Mouse (Mus musculus): ENCODE data around the gene Vmn2r74. TPM values are rescaled to one million over a fixed set of nuclear protein-coding genes. Genes with fewer than 3 reads are reported as not detected.

The Vmn2r74 gene
- not detected for polyA plus RNA-seq (2017; shearing (Covaris generic))

DNA sequence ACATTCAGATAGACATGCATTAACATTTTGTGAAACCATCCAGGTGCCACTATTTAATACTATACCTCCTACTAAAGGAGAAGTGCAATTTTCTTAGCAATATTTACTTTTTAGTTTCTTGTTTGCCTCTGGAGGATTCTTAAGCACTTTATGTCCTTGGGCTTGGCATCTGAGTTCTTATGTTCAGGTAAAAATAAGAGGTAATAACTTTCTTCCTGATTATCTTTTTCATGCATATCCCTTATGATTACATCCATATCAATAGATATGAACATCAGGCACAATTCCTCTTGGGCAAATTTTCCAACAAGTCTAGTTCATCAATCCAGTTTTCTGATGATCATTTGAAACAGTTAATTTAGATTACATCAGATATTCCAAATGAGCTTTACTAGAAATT is at the start of gene Vmn2r74:
Gene Vmn2r74 (minus strand): TSS at position 101 of the 400 bp plus-strand sequence.

Other genes starting within 250 kb of the Vmn2r74 start
- gene Vmn2r72, start 206.5 kb downstream of the Vmn2r74 start, polyA plus RNA-seq (2017; shearing (Covaris generic)), result not detected
- not detected for gene Vmn2r73, start 85.4 kb downstream of the Vmn2r74 start, polyA plus RNA-seq (2017; shearing (Covaris generic))
- not detected for gene Vmn2r75, start 210.1 kb upstream of the Vmn2r74 start, polyA plus RNA-seq (2017; shearing (Covaris generic))

Measured in inflammation-experienced regulatory T-cells, adult 16 weeks (primary cell).